Mouse (Mus musculus): ENCODE measurements around the gene Mcpt4. TPM values are rescaled to one million over a fixed set of nuclear protein-coding genes. Genes with fewer than 3 reads are reported as not detected.
"Not testable (repeated sequence)": the region's sequence is repeated elsewhere in the genome, so short reads cannot be mapped to it uniquely, and the experiment has no call there.

Mcpt4 gene
- polyA plus RNA-seq (2012; rRNA removed) = 0.13 TPM in 1 of 2 replicates, not detected in the other

GRCm38 (mm10) chr14:56062213-56062612, at the start of gene Mcpt4:
Gene Mcpt4 (minus strand): TSS chr14:56062313.
- H3K27ac ChIP-seq (ENCODE audit: insufficient read depth, low read length); H3K4me1 ChIP-seq (ENCODE audit: control insufficient read depth, insufficient read depth, low read length); DNase-seq; H3K27me3 ChIP-seq (ENCODE audit: control insufficient read depth, insufficient read depth, low read length); H3K4me3 ChIP-seq (replicated peaks; ENCODE audit: insufficient read depth, low read depth, low read length): not testable (repeated sequence)
- WGBS = 79% methylated on average over 3 of the region's 3 CpGs

GRCm38 (mm10) chr14:56105447-56106180, 43.5 kb upstream of the Mcpt4 start:
- WGBS = 53% methylated on average over 13 of the region's 13 CpGs
- TF ChIP-seq CTCF (IDR thresholded peaks at IDR 0.05; ENCODE audit: borderline replicate concordance, insufficient read depth, low read depth, low read length) (no peak), POLR2A (IDR thresholded peaks at IDR 0.05; ENCODE audit: borderline replicate concordance, insufficient read depth, low read length) (no peak)
- Histone ChIP-seq H3K4me3 (replicated peaks; ENCODE audit: insufficient read depth, low read depth, low read length) (no peak overlapping the region), H3K27me3 (ENCODE audit: control insufficient read depth, insufficient read depth, low read length) (no peaks in the 10 kb centered on the region; the same call in 1 of the 2 replicates), H3K27ac (ENCODE audit: insufficient read depth, low read length) (no peak overlapping the region), H3K4me1 (ENCODE audit: control insufficient read depth, insufficient read depth, low read length) (no peaks in the 10 kb centered on the region)
- DNase-seq = no peak

GRCm38 (mm10) chr14:56105016-56105415, 42.9 kb upstream of the Mcpt4 start:
- WGBS = 92% methylated on average over 5 of the region's 5 CpGs
- no peaks in the 10 kb centered on the region for H3K4me1 ChIP-seq (ENCODE audit: control insufficient read depth, insufficient read depth, low read length)
- TF ChIP-seq POLR2A (IDR thresholded peaks at IDR 0.05; ENCODE audit: borderline replicate concordance, insufficient read depth, low read length) (no peak), CTCF (IDR thresholded peaks at IDR 0.05; ENCODE audit: borderline replicate concordance, insufficient read depth, low read depth, low read length) (no peak)
- no peaks in the 10 kb centered on the region; the same call in 1 of the 2 replicates for H3K27me3 ChIP-seq (ENCODE audit: control insufficient read depth, insufficient read depth, low read length)
- H3K27ac ChIP-seq (ENCODE audit: insufficient read depth, low read length) = no peak overlapping the region
- no peak overlapping the region for H3K4me3 ChIP-seq (replicated peaks; ENCODE audit: insufficient read depth, low read depth, low read length)
- no peak for DNase-seq

- Histone ChIP-seq H3K27ac (ENCODE audit: insufficient read depth, low read length) (no peak overlapping the region), H3K4me3 (replicated peaks; ENCODE audit: insufficient read depth, low read depth, low read length) (no peak overlapping the region), H3K27me3 (ENCODE audit: control insufficient read depth, insufficient read depth, low read length) (no peaks in the 10 kb centered on the region), H3K4me1 (ENCODE audit: control insufficient read depth, insufficient read depth, low read length) (no peaks in the 10 kb centered on the region)
- TF ChIP-seq CTCF (IDR thresholded peaks at IDR 0.05; ENCODE audit: borderline replicate concordance, insufficient read depth, low read depth, low read length) (no peak), POLR2A (IDR thresholded peaks at IDR 0.05; ENCODE audit: borderline replicate concordance, insufficient read depth, low read length) (no peak)
- no peak for DNase-seq
- 81% methylated on average over 3 of the region's 3 CpGs for WGBS
Measured at GRCm38 (mm10) chr14:56103452-56103851, 41.3 kb upstream of the Mcpt4 start.

GRCm38 (mm10) chr14:56102386-56102785, 40.3 kb upstream of the Mcpt4 start, which contains the start of gene Ctsg:
Gene Ctsg (minus strand): TSS chr14:56102574.
- no peak for DNase-seq
- no peak for TF ChIP-seq POLR2A (IDR thresholded peaks at IDR 0.05; ENCODE audit: borderline replicate concordance, insufficient read depth, low read length)
- TF ChIP-seq CTCF (IDR thresholded peaks at IDR 0.05; ENCODE audit: borderline replicate concordance, insufficient read depth, low read depth, low read length) = no peak
- Histone ChIP-seq H3K4me1 (ENCODE audit: control insufficient read depth, insufficient read depth, low read length) (no peaks in the 10 kb centered on the region), H3K27ac (ENCODE audit: insufficient read depth, low read length) (no peak within 1 kb of the TSS), H3K27me3 (ENCODE audit: control insufficient read depth, insufficient read depth, low read length) (no peaks in the 10 kb centered on the region), H3K4me3 (replicated peaks; ENCODE audit: insufficient read depth, low read depth, low read length) (no peak within 1 kb of the TSS)
- WGBS = 72% methylated on average over 10 of the region's 10 CpGs

GRCm38 (mm10) chr14:56098940-56099339, 36.8 kb upstream of the Mcpt4 start:
- no peak for DNase-seq
- TF ChIP-seq POLR2A (IDR thresholded peaks at IDR 0.05; ENCODE audit: borderline replicate concordance, insufficient read depth, low read length) = no peak
- peak; percentile 18; the same call in 1 of the 2 replicates for TF ChIP-seq CTCF (IDR thresholded peaks at IDR 0.05; ENCODE audit: borderline replicate concordance, insufficient read depth, low read depth, low read length)
- no peak overlapping the region for H3K27ac ChIP-seq (ENCODE audit: insufficient read depth, low read length)
- no peak overlapping the region for H3K4me3 ChIP-seq (replicated peaks; ENCODE audit: insufficient read depth, low read depth, low read length)
- H3K4me1 ChIP-seq (ENCODE audit: control insufficient read depth, insufficient read depth, low read length) = no peaks in the 10 kb centered on the region
- H3K27me3 ChIP-seq (ENCODE audit: control insufficient read depth, insufficient read depth, low read length) = no peaks in the 10 kb centered on the region
- WGBS = 81% methylated on average over 4 of the region's 4 CpGs

GRCm38 (mm10) chr14:56097597-56097996, 35.5 kb upstream of the Mcpt4 start:
- Histone ChIP-seq H3K4me3 (replicated peaks; ENCODE audit: insufficient read depth, low read depth, low read length) (no peak overlapping the region), H3K27ac (ENCODE audit: insufficient read depth, low read length) (no peak overlapping the region), H3K4me1 (ENCODE audit: control insufficient read depth, insufficient read depth, low read length) (no peaks in the 10 kb centered on the region), H3K27me3 (ENCODE audit: control insufficient read depth, insufficient read depth, low read length) (no peaks in the 10 kb centered on the region)
- TF ChIP-seq POLR2A (IDR thresholded peaks at IDR 0.05; ENCODE audit: borderline replicate concordance, insufficient read depth, low read length) = no peak
- TF ChIP-seq CTCF (IDR thresholded peaks at IDR 0.05; ENCODE audit: borderline replicate concordance, insufficient read depth, low read depth, low read length) = no peak
- no peak for DNase-seq
- WGBS = 89% methylated on average over 1 of the region's 1 CpGs

GRCm38 (mm10) chr14:56093353-56093752, 31.2 kb upstream of the Mcpt4 start:
- 78% methylated on average over 2 of the region's 2 CpGs for WGBS
- H3K27me3 ChIP-seq (ENCODE audit: control insufficient read depth, insufficient read depth, low read length) = no peaks in the 10 kb centered on the region

More at GRCm38 (mm10) chr14:56093353-56093752, 31.2 kb upstream of the Mcpt4 start:
- DNase-seq = no peak
- TF ChIP-seq POLR2A (IDR thresholded peaks at IDR 0.05; ENCODE audit: borderline replicate concordance, insufficient read depth, low read length) = no peak
- no peak for TF ChIP-seq CTCF (IDR thresholded peaks at IDR 0.05; ENCODE audit: borderline replicate concordance, insufficient read depth, low read depth, low read length)
- Histone ChIP-seq H3K27ac (ENCODE audit: insufficient read depth, low read length) (no peak overlapping the region), H3K4me3 (replicated peaks; ENCODE audit: insufficient read depth, low read depth, low read length) (no peak overlapping the region), H3K4me1 (ENCODE audit: control insufficient read depth, insufficient read depth, low read length) (no peaks in the 10 kb centered on the region)
